8 mouse cellular contexts compared by ENCODE assay signal in genomic region chr4:94556265-94557054, GRCm38 (mm10). TPM values are rescaled to one million over a fixed set of nuclear protein-coding genes. Genes with fewer than 3 reads are reported as not detected.
A peak's percentile ranks its signal among the peaks of the same experiment; 100 is the strongest.
DNase-seq lines count a peak whose midpoint lies in the region; ATAC-seq and TF ChIP-seq lines count a peak whose summit lies in the region.

TSS of gene Gm10306 (plus strand) at chr4:94556546.
TSS of gene Caap1 (minus strand) at chr4:94556796.

- no peak for TF ChIP-seq CTCF in cortical plate, adult 2 months (IDR thresholded peaks at IDR 0.05; ENCODE audit: extremely low read depth, insufficient read depth, low read length)

- H3K9me3 ChIP-seq in megakaryocyte, embryonic 14.5 days = no peaks in the 10 kb centered on the region

- no peak within 1 kb of the TSS for H3K27ac ChIP-seq in cortical plate, adult 2 months (ENCODE audit: insufficient read depth, low read length)

- H3K4me3 ChIP-seq in cortical plate, adult 2 months (ENCODE audit: insufficient read depth, low read length) = peak within 1 kb of the TSS; percentile 48
- peak within 1 kb of the TSS; percentile 98 for H3K4me3 ChIP-seq in megakaryocyte, embryonic 14.5 days (replicated peaks)

- peak; percentile 97 for TF ChIP-seq POLR2A in cortical plate, adult 2 months (IDR thresholded peaks at IDR 0.05; ENCODE audit: extremely low read depth, insufficient read depth, low read length)

- DNase-seq in gastrocnemius, adult 8-10 months (ENCODE audit: low spot score in 2 of 2) = peak; percentile 79 to 86
- DNase-seq in hindlimb bud, embryonic 11.5 days (ENCODE audit: extremely low spot score, low read depth, low spot score) = peak; percentile 79
- peak; percentile 84 to 90 for DNase-seq in left cerebral cortex, adult 8-10 months (ENCODE audit: low spot score in 2 of 2)
- DNase-seq in right cerebral cortex, postnatal 10 days (ENCODE audit: low spot score in 2 of 2) = peak; percentile 95 to 97
- peak; percentile 95 for DNase-seq in urinary bladder, postnatal 25 days (ENCODE audit: low spot score)

- H3K36me3 ChIP-seq in megakaryocyte, embryonic 14.5 days (replicated peaks; ENCODE audit: low read length) = no peaks in the 10 kb centered on the region

- peaks cover 3% of the 10 kb centered on the region for H3K4me1 ChIP-seq in cortical plate, adult 2 months (ENCODE audit: control insufficient read depth, insufficient read depth, low read length)
- H3K4me1 ChIP-seq in megakaryocyte, embryonic 14.5 days = peaks cover 20% of the 10 kb centered on the region

- no peaks in the 10 kb centered on the region for H3K27me3 ChIP-seq in megakaryocyte, embryonic 14.5 days (replicated peaks)

- ATAC-seq in activated CD4-positive, CD25-positive, alpha-beta regulatory T cell, adult 4 months = peak; percentile 98

RNA-seq across cellular contexts. Expression of gene Gm10306, which starts in this region (rescaled TPM):
- polyA plus RNA-seq in activated CD4-positive, CD25-positive, alpha-beta regulatory T cell, adult 4 months (2017; shearing (Covaris generic)) = not detected
- polyA plus RNA-seq in cortical plate, adult 2 months (2012; rRNA removed) = not detected in 2 replicates
- total RNA-seq in gastrocnemius, adult 8-10 months (2022) = not detected
- total RNA-seq in left cerebral cortex, adult 8-10 months (2022) = not detected
- not detected in 2 replicates for polyA plus RNA-seq in megakaryocyte, embryonic 14.5 days (2012; ENCODE audit: insufficient read depth, low replicate concordance)

RNA-seq across cellular contexts. Expression of gene Caap1, which starts in this region (rescaled TPM):
- 1 to 10 TPM; 3.8 to 5.1 TPM for polyA plus RNA-seq in activated CD4-positive, CD25-positive, alpha-beta regulatory T cell, adult 4 months (2017; shearing (Covaris generic))
- 8.7 and 9.1 TPM in 2 replicates for polyA plus RNA-seq in cortical plate, adult 2 months (2012; rRNA removed)
- total RNA-seq in gastrocnemius, adult 8-10 months (2022) = 1 to 10 TPM; 1.7 to 2.5 (median 1.9) TPM
- total RNA-seq in left cerebral cortex, adult 8-10 months (2022) = 1 to 10 TPM; 7.6 to 9.2 (median 9.0) TPM
- polyA plus RNA-seq in megakaryocyte, embryonic 14.5 days (2012; ENCODE audit: insufficient read depth, low replicate concordance) = 3.7 TPM in 1 of 2 replicates, not detected in the other
